Mouse (Mus musculus) frontal cortex, adult 2 months (tissue): ENCODE data around the gene Uevld. TPM values are rescaled to one million over a fixed set of nuclear protein-coding genes. Genes with fewer than 3 reads are reported as not detected.
"Not testable (repeated sequence)": the region's sequence is repeated elsewhere in the genome, so short reads cannot be mapped to it uniquely, and the experiment has no call there.

Experiments
- DNase-seq, 2 experiments: peaks; one replicate each; pipeline ENCODE4 v3.0.0; 2022; ENCODE audit warnings: low spot score in 1 of 2; ENCODE audit errors: extremely low spot score in 1 of 2
- polyA plus RNA-seq: library from polyadenylated mRNA; depleted of rRNA; stranded (reverse); fragments of >200 nt; gene quantifications from 2 replicates; pipeline ENCODE4 v1.2.3, GENCODE M21; 2012

Gene Uevld
- polyA plus RNA-seq, 1 experiment: 7.7 TPM

GRCm38 (mm10) chr7:46974648-46975047 lies 16.3 kb upstream of the Uevld start:
- DNase-seq: no peak

- no peak for DNase-seq
Observed at GRCm38 (mm10) chr7:46969898-46970297, 11.6 kb upstream of the Uevld start.

- no peak for DNase-seq
Observed at GRCm38 (mm10) chr7:46964070-46964469, 5.7 kb upstream of the Uevld start.

GRCm38 (mm10) chr7:46962806-46963618 lies 4.7 kb upstream of the Uevld start:
- DNase-seq: peak; percentile 39 to 87

- DNase-seq: no peak
Observed at GRCm38 (mm10) chr7:46962132-46962531, 3.8 kb upstream of the Uevld start.

GRCm38 (mm10) chr7:46960991-46961390 lies 2.7 kb upstream of the Uevld start:
- no peak for DNase-seq

- peak in 1 of 2 experiments; percentile 12 for DNase-seq
Observed at GRCm38 (mm10) chr7:46958853-46959252, 526 bp upstream of the Uevld start.

GRCm38 (mm10) chr7:46935847-46936246 lies 22.5 kb downstream of the Uevld start:
- DNase-seq: peak in 1 of 2 experiments; percentile 50

GRCm38 (mm10) chr7:46934788-46935187 lies 23.5 kb downstream of the Uevld start:
- DNase-seq: no peak

GRCm38 (mm10) chr7:46931370-46931769 lies 27.0 kb downstream of the Uevld start:
- no peak for DNase-seq

- DNase-seq: no peak
Observed at GRCm38 (mm10) chr7:46928291-46928690, 30.0 kb downstream of the Uevld start.

- DNase-seq: no peak
Observed at GRCm38 (mm10) chr7:46922075-46922474, 36.3 kb downstream of the Uevld start.

GRCm38 (mm10) chr7:46919551-46920176 lies 38.7 kb downstream of the Uevld start, which contains the start of gene Tsg101:
Tsg101 (minus strand) TSS chr7:46919969.
- peak; percentile 71 to 93 for DNase-seq

- DNase-seq: no peak
Observed at GRCm38 (mm10) chr7:46918678-46919371, 39.5 kb downstream of the Uevld start.

- no peak for DNase-seq
Observed at GRCm38 (mm10) chr7:46916376-46916775, 42.0 kb downstream of the Uevld start.

- no peak for DNase-seq
Observed at GRCm38 (mm10) chr7:46911250-46911649, 47.1 kb downstream of the Uevld start.

- no peak for DNase-seq
Observed at GRCm38 (mm10) chr7:46899343-46899742, 59.0 kb downstream of the Uevld start.

GRCm38 (mm10) chr7:46895511-46895910 lies 62.8 kb downstream of the Uevld start:
- DNase-seq: no peak

GRCm38 (mm10) chr7:46883304-46883703 lies 75.0 kb downstream of the Uevld start:
- no peak for DNase-seq

- DNase-seq: not testable (repeated sequence)
Observed at GRCm38 (mm10) chr7:46881941-46882340, 76.4 kb downstream of the Uevld start.

- no peak for DNase-seq
Observed at GRCm38 (mm10) chr7:46880992-46881391, 77.3 kb downstream of the Uevld start.
